Mouse (Mus musculus) testis, adult 2 months (tissue): Measurements from ENCODE around the gene Ddx19b. TPM values are rescaled to one million over a fixed set of nuclear protein-coding genes. Genes with fewer than 3 reads are reported as not detected.
A peak's percentile ranks its signal among the peaks of the same experiment; 100 is the strongest.
"Not testable (repeated sequence)": the region's sequence is repeated elsewhere in the genome, so short reads cannot be mapped to it uniquely, and the experiment has no call there.

Experiments used
- H3K27ac ChIP-seq: fragments of 200-500 bp; 2 replicates; pipeline ENCODE4 v1.5.1; 2012; ENCODE audit warnings: low read depth, low read length; ENCODE audit not compliant: control insufficient read depth, insufficient read depth
- H3K27me3 ChIP-seq: fragments of 200-500 bp; 2 replicates; pipeline ENCODE4 v1.6.1; 2012; ENCODE audit warnings: mild to moderate bottlenecking, low read length, moderate library complexity; ENCODE audit not compliant: control insufficient read depth, insufficient read depth
- H3K36me3 ChIP-seq: fragments of 200-500 bp; 2 replicates; pipeline ENCODE4 v1.6.1; 2012; ENCODE audit warnings: mild to moderate bottlenecking, low read length; ENCODE audit not compliant: control insufficient read depth, insufficient read depth
- H3K4me1 ChIP-seq: fragments of 200-500 bp; 2 replicates; pipeline ENCODE4 v1.6.1; 2012; ENCODE audit warnings: low read length; ENCODE audit not compliant: control insufficient read depth, insufficient read depth
- H3K4me3 ChIP-seq: fragments of 200-500 bp; 2 replicates; pipeline ENCODE4 v1.5.1; 2012; ENCODE audit warnings: low read depth, mild to moderate bottlenecking, low read length, moderate library complexity, mixed read lengths; ENCODE audit not compliant: control insufficient read depth
- CTCF ChIP-seq: fragments of 200-500 bp; IDR thresholded peaks from 2 replicates; pipeline ENCODE4 v1.5.1; 2012; ENCODE audit warnings: low read depth, mild to moderate bottlenecking, inconsistent platforms, low read length, moderate library complexity; ENCODE audit not compliant: control insufficient read depth, insufficient read depth, insufficient replicate concordance
- POLR2A ChIP-seq: fragments of 200-500 bp; IDR thresholded peaks from 2 replicates; pipeline ENCODE4 v1.6.1; 2012; ENCODE audit warnings: low read depth, mild to moderate bottlenecking, inconsistent platforms, low read length, moderate library complexity; ENCODE audit not compliant: control insufficient read depth
- polyA plus RNA-seq: library from polyadenylated mRNA; depleted of rRNA; stranded (reverse); fragments of >200 nt; gene quantifications from 2 replicates; pipeline ENCODE4 v1.2.3, GENCODE M21; 2012

Gene Ddx19b
- polyA plus RNA-seq, 1 experiment: 50.8 TPM

- no peak for TF ChIP-seq CTCF
- peak; percentile 82 for TF ChIP-seq POLR2A
- H3K27ac ChIP-seq: peak overlapping the region; percentile 88
- peaks cover 3% of the 10 kb centered on the region for H3K36me3 ChIP-seq
- H3K4me3 ChIP-seq: peak overlapping the region; percentile 98
- H3K4me1 ChIP-seq: peaks cover 2% of the 10 kb centered on the region
- no peaks in the 10 kb centered on the region for H3K27me3 ChIP-seq
These were observed 2.1 kb upstream of the Ddx19b start for GRCm38 (mm10) chr8:111033482-111034215.

- peak within 1 kb of the TSS; percentile 99 for H3K4me3 ChIP-seq
- no peaks in the 10 kb centered on the region for H3K27me3 ChIP-seq
- no peak for TF ChIP-seq CTCF
- TF ChIP-seq POLR2A: no peak
- peak within 1 kb of the TSS; percentile 100 for H3K27ac ChIP-seq
- peaks cover 2% of the 10 kb centered on the region for H3K4me1 ChIP-seq
- peaks cover 3% of the 10 kb centered on the region for H3K36me3 ChIP-seq
These were observed 1.4 kb upstream of the Ddx19b start, which contains the start of gene Aars for GRCm38 (mm10) chr8:111032916-111033315. TSS of gene Aars (plus strand) at chr8:111033144.

GRCm38 (mm10) chr8:111030045-111030444, 1.5 kb downstream of the Ddx19b start:
- Histone ChIP-seq H3K4me1 (peaks cover 5% of the 10 kb centered on the region), H3K4me3 (peak overlapping the region; percentile 85), H3K36me3 (peaks cover 6% of the 10 kb centered on the region), H3K27me3 (no peaks in the 10 kb centered on the region), H3K27ac (no peak overlapping the region; the same call in 1 of the 2 replicates)
- no peak for TF ChIP-seq CTCF
- no peak for TF ChIP-seq POLR2A

GRCm38 (mm10) chr8:111029589-111029988, 2.0 kb downstream of the Ddx19b start:
- peaks cover 5% of the 10 kb centered on the region for H3K4me1 ChIP-seq
- TF ChIP-seq POLR2A (no peak), CTCF (no peak)
- peak overlapping the region; percentile 85 for H3K4me3 ChIP-seq
- peaks cover 6% of the 10 kb centered on the region for H3K36me3 ChIP-seq
- no peak overlapping the region for H3K27ac ChIP-seq
- H3K27me3 ChIP-seq: no peaks in the 10 kb centered on the region

GRCm38 (mm10) chr8:111027391-111027937, 4.1 kb downstream of the Ddx19b start:
- Histone ChIP-seq H3K36me3 (peaks cover 7% of the 10 kb centered on the region), H3K4me3 (peak overlapping the region; percentile 93), H3K4me1 (peaks cover 3% of the 10 kb centered on the region; the same call in 1 of the 2 replicates), H3K27ac (peak overlapping the region; percentile 79), H3K27me3 (no peaks in the 10 kb centered on the region)
- TF ChIP-seq CTCF (no peak), POLR2A (peak; percentile 75)

- not testable (repeated sequence) for H3K36me3 ChIP-seq, H3K4me3 ChIP-seq, H3K27ac ChIP-seq, H3K4me1 ChIP-seq, H3K27me3 ChIP-seq
These were observed 4.9 kb downstream of the Ddx19b start for GRCm38 (mm10) chr8:111026609-111027008.

- not testable (repeated sequence) for H3K4me3 ChIP-seq, H3K27ac ChIP-seq, H3K36me3 ChIP-seq, H3K4me1 ChIP-seq, H3K27me3 ChIP-seq
These were observed 21.1 kb downstream of the Ddx19b start for GRCm38 (mm10) chr8:111010230-111010991.
